Mouse (Mus musculus) hematopoietic stem cell, adult 5-6 weeks (primary cell): ENCODE results near the gene Gm10337. TPM values are rescaled to one million over a fixed set of nuclear protein-coding genes. Genes with fewer than 3 reads are reported as not detected.

ENCODE experiments used
- ATAC-seq, 2 experiments: fragments of 125-278 bp in 1 of 2; replicated peaks in 1 of 2; 2 replicates each; pipeline ENCODE4 v1.8.0; 2016 to 2017; ENCODE audit warnings: inconsistent platforms in 2 of 2, mild to moderate bottlenecking in 2 of 2, moderate number of reproducible peaks in 2 of 2, low read depth in 1 of 2, moderate TSS enrichment in 1 of 2; ENCODE audit not compliant: low FRiP score in 2 of 2, poor library complexity in 2 of 2, severe bottlenecking in 2 of 2, insufficient read depth in 1 of 2, low TSS enrichment in 1 of 2
- total RNA-seq: library from RNA; stranded (forward); fragments of 172-1452, 232-1000 nt; gene quantifications from 2 replicates; pipeline ENCODE4 v1.2.3, GENCODE M21; 2017

Gm10337 gene
- total RNA-seq, 1 experiment from 2014 or later: not detected

DNA sequence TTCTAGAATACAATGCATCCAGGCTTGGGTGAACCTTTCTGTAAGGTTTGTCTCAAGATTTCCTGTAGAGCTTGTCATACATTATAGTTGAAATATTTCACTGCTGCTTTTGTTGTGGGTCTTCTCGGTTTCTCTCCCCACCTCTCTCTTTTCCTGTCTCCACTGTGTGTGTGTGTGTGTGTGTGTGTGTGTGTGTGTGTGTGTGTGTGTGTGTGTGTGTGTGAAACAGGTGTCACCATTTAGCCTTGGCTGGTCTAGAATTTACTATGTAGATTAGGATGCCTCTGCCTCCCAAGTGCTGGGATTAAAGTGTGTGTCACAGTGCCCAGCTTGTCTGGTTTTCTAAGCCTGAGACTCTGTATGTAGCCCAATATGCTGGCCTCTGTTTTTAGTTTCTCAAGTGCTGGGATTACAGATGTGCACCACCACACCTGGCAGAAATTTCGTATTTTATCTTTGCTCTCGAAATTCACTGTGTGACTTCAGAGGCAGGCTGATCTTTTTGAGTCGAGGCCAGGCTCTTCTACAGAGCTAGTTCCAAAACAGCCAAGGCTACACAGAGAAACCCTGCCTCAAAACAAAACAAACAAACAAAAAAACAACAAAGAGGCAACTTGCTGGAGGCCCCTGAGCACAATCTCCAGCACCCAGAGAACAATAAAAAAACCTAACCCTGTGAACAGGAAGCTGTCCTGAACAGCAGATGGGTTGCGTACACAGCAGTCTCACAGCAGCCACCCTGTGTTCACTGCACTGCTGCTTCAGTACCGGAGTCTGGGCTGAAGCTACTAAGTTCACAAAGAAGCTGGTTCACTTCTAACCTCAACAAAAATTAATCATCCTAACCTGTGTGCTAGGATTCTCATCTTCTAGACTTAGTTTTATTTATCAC is 22.8 kb downstream of the Gm10337 start:
- ATAC-seq: no peak

DNA sequence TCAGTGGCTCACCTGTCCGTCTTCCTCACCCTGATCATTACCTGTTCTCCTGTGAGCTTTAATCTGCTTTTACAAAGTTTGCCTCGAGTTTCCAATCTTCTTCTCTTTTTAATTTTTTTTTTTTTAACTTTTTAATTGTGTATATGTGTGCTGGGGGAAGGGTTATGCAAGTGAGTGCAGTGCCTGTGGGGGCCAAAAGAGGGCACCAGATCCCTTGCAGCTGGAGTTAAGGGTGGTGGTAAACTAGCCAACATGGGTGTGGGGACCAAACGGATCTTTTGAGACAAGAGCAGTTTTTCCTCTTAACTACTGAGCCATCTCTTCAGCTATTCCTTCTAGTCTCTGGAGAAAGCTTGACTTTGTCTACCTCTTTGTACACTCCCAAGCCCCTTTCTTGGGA is 24.4 kb downstream of the Gm10337 start:
- ATAC-seq: no peak

DNA sequence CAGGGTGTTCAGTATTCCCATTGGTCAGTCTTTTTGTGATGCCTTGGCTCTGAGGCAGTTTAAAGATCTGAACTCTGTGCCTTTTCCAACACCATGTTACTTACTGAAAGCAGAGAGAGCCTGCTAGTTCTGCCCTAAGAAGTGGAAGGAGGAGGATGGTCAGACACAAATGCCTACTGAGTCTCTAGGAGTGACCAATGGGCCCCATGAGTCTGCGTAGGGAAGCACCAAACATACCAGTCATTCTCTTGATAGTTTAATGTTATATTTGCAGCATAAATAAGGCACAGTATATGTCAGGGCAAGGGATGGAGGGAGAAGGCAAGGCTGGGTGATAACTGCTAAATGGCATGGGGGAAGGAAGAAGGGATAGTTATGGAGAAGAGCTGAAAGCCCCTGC is 24.9 kb downstream of the Gm10337 start:
- no peak for ATAC-seq

DNA sequence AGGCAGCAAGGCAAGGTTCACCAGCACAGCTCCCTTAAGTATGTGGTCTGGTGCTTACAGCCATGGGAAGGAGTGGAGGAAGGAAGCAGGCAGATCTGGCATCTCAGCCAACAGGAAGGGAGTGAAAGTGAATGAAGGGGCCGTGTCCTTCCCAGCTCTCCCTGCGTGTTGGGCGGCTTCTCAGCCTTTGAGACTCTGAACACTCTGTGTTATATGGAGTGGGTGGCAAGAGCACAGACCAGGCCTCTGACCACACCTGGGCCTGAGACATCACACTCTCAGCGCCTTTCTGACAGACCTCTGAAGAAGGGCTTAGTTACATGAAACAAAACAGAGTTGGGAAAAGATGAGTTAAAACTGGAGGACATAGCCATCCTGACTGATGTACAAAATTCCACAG is 27.0 kb downstream of the Gm10337 start:
- ATAC-seq: 0 out of 4 replicates have a peak, but pooled peaks of 1 of the 2 experiments have one; percentile 27

DNA sequence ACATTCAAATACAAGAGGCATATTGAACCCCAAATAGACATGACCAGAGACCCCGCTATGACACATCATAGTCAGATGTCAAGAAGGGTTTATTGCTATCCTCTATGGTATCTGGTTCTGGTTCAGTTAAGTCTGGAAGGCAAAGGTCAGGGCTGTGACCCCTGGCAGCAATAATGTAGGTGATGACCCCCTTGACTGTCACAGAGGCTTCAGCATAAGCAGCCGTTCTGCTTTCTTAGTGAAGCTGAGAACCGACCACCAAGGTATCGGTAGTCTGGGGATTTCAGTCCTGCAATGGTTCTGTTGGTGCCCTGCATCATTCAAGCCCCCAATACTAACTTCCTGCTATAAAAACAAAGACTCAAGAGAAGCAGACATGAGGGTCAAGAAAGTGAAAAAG is 28.1 kb downstream of the Gm10337 start:
- no peak for ATAC-seq

DNA sequence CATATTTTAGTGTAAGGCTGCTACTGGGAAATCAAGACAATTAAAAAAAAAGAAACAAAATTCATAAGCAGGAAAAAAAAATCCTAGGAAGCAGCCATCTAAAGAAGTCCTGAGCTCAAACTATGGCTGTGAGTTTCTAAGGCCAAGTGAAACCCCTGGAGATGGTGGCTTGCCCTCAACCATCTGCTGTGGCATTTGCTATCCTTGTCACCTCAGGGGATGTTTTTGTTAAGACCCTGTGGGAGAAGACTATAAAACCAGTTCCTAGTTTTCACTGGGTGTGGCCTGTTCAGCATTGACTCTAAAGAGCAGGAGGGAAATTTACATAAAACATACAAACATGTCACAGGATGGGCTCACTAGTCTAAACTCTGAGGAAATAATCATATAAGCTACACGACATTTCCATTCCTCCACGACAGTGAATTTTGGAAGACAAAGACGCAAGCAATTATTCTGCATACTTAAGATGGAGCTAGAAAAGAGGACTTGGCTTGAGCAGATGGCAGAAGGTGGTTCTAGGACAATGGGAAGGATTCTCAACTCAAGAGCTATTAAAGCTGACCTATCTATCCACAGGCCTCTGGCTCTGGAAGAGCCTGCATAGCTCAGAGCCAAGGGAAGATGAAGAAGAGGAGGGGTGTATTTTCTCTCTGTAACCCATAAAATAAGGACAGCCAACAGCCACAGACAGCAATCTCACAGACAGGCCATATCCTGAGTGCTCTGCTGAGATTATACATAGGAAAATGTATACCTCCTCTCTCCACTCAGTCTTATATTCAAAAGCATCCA is 28.8 kb downstream of the Gm10337 start:
- no peak for ATAC-seq

DNA sequence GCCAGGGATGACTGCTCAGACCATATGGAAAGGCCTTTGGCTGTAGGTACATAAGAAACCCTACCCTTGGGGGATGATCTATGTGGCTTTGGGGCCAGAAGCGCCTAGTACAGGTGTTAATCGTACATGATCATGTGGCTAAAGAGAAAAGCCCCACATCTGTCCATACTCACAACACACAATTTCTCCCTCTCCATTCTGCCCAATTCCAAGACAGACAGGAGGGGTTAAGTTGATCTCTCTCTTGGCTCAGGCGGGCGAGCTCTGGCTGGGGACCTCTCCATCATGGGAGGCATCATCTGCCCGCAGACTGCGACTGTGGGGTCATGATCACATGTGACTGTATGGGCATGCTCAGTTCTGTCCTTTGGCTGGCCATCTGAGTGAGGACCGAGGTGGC is 30.4 kb downstream of the Gm10337 start:
- ATAC-seq: no peak

DNA sequence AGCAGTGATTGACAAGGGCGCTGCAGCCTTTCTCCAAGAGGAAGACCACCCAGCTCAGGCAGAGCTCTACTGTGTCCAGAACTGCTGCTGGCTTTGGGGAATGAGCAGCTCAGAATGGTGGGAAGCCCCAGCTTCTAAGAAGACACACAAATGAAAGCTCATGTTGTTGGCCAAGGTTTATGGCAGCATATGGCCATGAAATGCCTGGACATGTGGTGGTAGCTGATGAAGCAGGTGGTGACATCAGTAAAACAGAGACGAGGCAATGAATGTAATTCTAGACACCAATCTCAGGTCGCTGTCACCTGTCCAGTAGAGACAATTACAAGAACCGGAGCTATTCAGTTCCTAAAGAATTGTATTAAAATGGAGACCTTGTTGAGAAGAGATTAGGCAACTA is 41.3 kb downstream of the Gm10337 start:
- ATAC-seq: no peak

DNA sequence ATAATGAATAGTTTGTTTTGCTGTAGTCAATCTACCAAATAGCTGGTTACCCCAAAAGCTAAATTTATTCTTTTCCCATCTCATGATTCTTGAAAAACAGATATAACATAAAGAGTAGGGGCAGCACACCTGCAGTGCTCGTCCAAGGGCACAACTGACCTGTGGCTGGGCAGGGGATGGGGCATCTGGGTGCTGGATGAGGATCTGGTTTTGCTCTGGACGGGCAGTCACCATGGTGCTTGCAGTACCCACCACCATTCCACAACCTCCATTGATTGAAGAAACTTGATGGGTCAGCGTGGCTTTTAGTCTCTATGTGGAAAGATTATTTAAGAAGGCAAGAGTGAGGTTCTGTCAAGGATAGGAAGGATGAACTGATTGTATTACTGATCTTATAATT is 42.7 kb downstream of the Gm10337 start:
- ATAC-seq: no peak

DNA sequence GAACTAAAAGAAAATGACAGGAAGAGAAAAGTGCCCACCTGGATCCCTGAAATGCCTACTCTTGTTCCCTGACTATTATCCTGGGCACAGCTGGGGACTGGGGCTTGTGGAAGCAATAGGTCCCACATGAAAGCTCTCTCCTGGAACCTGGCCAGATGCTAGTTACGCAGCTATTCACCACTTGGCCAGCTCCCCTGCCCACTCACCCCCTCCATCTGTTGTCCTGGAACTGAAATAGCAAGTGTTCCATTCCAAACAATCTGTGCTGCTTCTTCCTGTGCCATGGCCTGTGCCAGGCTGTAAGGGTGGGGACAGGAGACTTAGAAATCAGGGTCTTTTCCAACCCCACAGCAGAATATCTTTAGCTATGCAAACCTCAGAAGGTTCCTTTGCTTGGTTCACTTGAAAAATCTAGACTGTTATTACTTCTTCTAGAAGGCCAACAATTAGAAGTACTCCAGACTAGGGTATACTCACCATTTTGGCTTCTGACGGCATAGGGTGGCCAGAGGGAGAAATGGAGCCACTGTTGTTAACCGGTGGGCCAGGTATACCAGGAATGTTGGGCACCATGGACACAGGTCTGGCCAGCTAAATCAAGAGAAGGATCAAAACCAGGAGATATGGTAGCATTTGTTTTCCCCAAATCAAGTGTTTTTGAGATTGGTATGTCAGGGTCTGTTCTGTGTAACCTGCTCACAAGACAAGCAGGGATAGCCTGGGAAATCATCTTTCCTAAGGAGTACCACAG is 43.3 kb downstream of the Gm10337 start:
- ATAC-seq: no peak

DNA sequence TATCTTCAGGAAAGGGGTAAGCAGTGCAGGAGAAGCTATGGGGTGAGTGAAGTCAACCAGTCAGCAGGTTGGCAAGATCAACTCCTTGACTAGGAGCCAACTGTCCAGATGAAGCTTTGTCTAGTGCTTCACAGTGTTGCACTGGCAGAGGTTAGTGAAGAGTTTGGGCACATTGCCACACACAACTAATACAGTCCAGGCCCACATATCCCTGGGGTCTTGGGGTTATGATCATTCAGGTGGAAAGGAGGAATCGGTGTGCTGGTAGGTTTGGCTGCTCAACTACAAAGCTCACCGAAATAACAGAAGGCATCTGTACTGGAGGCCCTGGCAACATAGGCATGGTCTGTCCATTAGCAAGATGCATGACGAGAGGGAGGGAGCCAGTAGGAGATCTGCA is 44.0 kb downstream of the Gm10337 start:
- no peak for ATAC-seq

DNA sequence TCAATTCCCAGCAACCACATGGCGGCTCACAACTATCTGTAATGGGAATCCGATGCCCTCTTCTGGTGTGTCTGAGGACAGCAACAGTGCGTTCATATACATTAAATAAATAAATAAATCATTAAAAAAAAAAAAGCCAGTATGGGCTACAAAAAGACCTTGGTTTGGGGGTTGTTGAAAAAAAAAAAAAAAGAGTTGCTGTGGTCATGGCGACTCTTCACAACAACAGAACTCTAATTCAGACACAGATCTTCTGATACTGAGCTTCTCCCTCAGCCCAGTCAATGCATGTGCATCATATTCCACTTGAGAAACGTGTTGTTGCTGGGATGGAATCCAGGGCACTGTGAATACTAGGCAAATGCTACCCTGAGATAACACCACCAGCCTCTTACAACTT is 49.1 kb downstream of the Gm10337 start:
- ATAC-seq: no peak

Other genes with a start within 250 kb of the Gm10337 start
- gene Rarg, start 246.2 kb upstream of the Gm10337 start, total RNA-seq: 3.6 and 5.6 TPM in 2 replicates
- gene Gm9918, start 233.2 kb upstream of the Gm10337 start, total RNA-seq: not detected in 2 replicates
- 11.5 and 19.4 TPM in 2 replicates for gene Mfsd5, start 224.3 kb upstream of the Gm10337 start, total RNA-seq
- 8.5 and 26.9 TPM in 2 replicates for gene Espl1, start 207.5 kb upstream of the Gm10337 start, total RNA-seq
- 273 and 464 TPM in 2 replicates for gene Pfdn5, start 177.6 kb upstream of the Gm10337 start, total RNA-seq
- 35.7 and 75.9 TPM in 2 replicates for gene Myg1, start 172.0 kb upstream of the Gm10337 start, total RNA-seq
- gene Aaas, start 153.0 kb upstream of the Gm10337 start, total RNA-seq: 48.4 and 91.9 TPM in 2 replicates
- gene Sp7, start 136.5 kb upstream of the Gm10337 start, total RNA-seq: not detected in 2 replicates
- 73.0 and 88.0 TPM in 2 replicates for gene Sp1, start 97.6 kb upstream of the Gm10337 start, total RNA-seq
- gene Amhr2, start 58.4 kb upstream of the Gm10337 start, total RNA-seq: not detected in 2 replicates
- gene Prr13, start 44.7 kb upstream of the Gm10337 start, total RNA-seq: 64.1 and 67.1 TPM in 2 replicates
- gene Pcbp2, start 33.2 kb upstream of the Gm10337 start, total RNA-seq: 228 and 317 TPM in 2 replicates
- gene Map3k12, start 13.3 kb downstream of the Gm10337 start, total RNA-seq: 2.4 and 3.8 TPM in 2 replicates
- 26.8 and 33.3 TPM in 2 replicates for gene Tarbp2, start 14.5 kb downstream of the Gm10337 start, total RNA-seq
- 0.55 and 1.6 TPM in 2 replicates for gene Npff, start 21.2 kb downstream of the Gm10337 start, total RNA-seq
- gene Gm28047, start 121.3 kb downstream of the Gm10337 start, total RNA-seq: 1.7 TPM in 1 of 2 replicates, not detected in the other
- 24.9 and 59.6 TPM in 2 replicates for gene Atf7, start 121.7 kb downstream of the Gm10337 start, total RNA-seq
- 29.1 and 78.4 TPM in 2 replicates for gene Atp5g2, start 168.6 kb downstream of the Gm10337 start, total RNA-seq
- 26.4 and 36.5 TPM in 2 replicates for gene Calcoco1, start 218.5 kb downstream of the Gm10337 start, total RNA-seq